In genomic region chr17:30333136-30333535, GRCm38 (mm10) we compare ENCODE assay signal across 18 mouse cellular contexts.
DNase-seq lines count a peak whose midpoint lies in the region; ATAC-seq and TF ChIP-seq lines count a peak whose summit lies in the region.
"Had no signal": no experiment of that assay in that cellular context is flagged by ENCODE, and none has a peak within 500 bp of the region (broad histone marks: within the 10 kb centered on the region; RNA-seq: fewer than 3 reads in every experiment).

No protein-coding gene starts in this region.

- TF ChIP-seq CTCF in layer of hippocampus, adult 2 months (conservative IDR thresholded peaks at IDR 0.05) = no peak

- no peaks in the 10 kb centered on the region for H3K36me3 ChIP-seq in midbrain, embryonic 11.5 days (ENCODE audit: control insufficient read depth, insufficient read depth, low read length)
- no peaks in the 10 kb centered on the region for H3K36me3 ChIP-seq in midbrain, embryonic 15.5 days (replicated peaks)
- H3K36me3 ChIP-seq: embryonic facial prominence, embryonic 10.5 days; embryonic facial prominence, embryonic 12.5 days; forebrain, embryonic 15.5 days had no signal

- H3K9ac ChIP-seq in midbrain, embryonic 11.5 days (ENCODE audit: low read length) = no peak overlapping the region
- no peak overlapping the region for H3K9ac ChIP-seq in midbrain, embryonic 15.5 days
- H3K9ac ChIP-seq: embryonic facial prominence, embryonic 12.5 days; forebrain, embryonic 13.5 days; forebrain, embryonic 15.5 days; forebrain, postnatal 0 days had no signal

- H3K27me3 ChIP-seq in midbrain, embryonic 11.5 days (ENCODE audit: control insufficient read depth, insufficient read depth, low read length) = no peaks in the 10 kb centered on the region
- no peaks in the 10 kb centered on the region for H3K27me3 ChIP-seq in midbrain, embryonic 15.5 days (replicated peaks)
- H3K27me3 ChIP-seq: embryonic facial prominence, embryonic 12.5 days; forebrain, embryonic 13.5 days; forebrain, embryonic 15.5 days had no signal

- no peaks in the 10 kb centered on the region for H3K9me3 ChIP-seq in midbrain, embryonic 11.5 days (ENCODE audit: control insufficient read depth, low read length)
- H3K9me3 ChIP-seq in midbrain, embryonic 15.5 days = no peaks in the 10 kb centered on the region
- H3K9me3 ChIP-seq: embryonic facial prominence, embryonic 10.5 days; embryonic facial prominence, embryonic 12.5 days; forebrain, embryonic 13.5 days; forebrain, embryonic 15.5 days had no signal

- no peak for DNase-seq in layer of hippocampus, adult 2 months (ENCODE audit: low spot score in 2 of 2)
- DNase-seq in layer of hippocampus, postnatal 14 days (ENCODE audit: low spot score in 2 of 2) = no peak
- peak; percentile 37 for DNase-seq in midbrain, embryonic 11.5 days (ENCODE audit: low spot score, missing footprints)
- DNase-seq: adrenal gland, adult 2 months; adrenal gland, postnatal 10 days; adrenal gland, postnatal 25 days; cerebellum, adult 11-12 months; cerebellum, adult 2 months; cerebellum, adult 9-10 months; cerebellum, postnatal 10 days; cerebellum, postnatal 25 days; forebrain, postnatal 0 days had no signal

- no peak overlapping the region for H3K4me2 ChIP-seq in midbrain, embryonic 11.5 days
- H3K4me2 ChIP-seq in midbrain, embryonic 15.5 days = no peak overlapping the region
- H3K4me2 ChIP-seq: embryonic facial prominence, embryonic 12.5 days; forebrain, embryonic 13.5 days; forebrain, embryonic 15.5 days had no signal

- WGBS in midbrain, embryonic 11.5 days = 82% methylated on average over 4 of the region's 4 CpGs
- WGBS in midbrain, embryonic 15.5 days = 86% methylated on average over 4 of the region's 4 CpGs

- H3K27ac ChIP-seq in layer of hippocampus, adult 2 months = peak overlapping the region; percentile 4; the same call in 1 of the 2 replicates
- no peak overlapping the region for H3K27ac ChIP-seq in midbrain, embryonic 11.5 days (ENCODE audit: low read depth, low read length)
- no peak overlapping the region for H3K27ac ChIP-seq in midbrain, embryonic 15.5 days
- H3K27ac ChIP-seq: embryonic facial prominence, embryonic 10.5 days; embryonic facial prominence, embryonic 12.5 days; forebrain, embryonic 13.5 days; forebrain, embryonic 15.5 days had no signal

- no peak for ATAC-seq in midbrain, embryonic 11.5 days (ENCODE audit: low FRiP score)
- no peak for ATAC-seq in midbrain, embryonic 15.5 days (replicated peaks)
- ATAC-seq in monocyte, adult 5-6 weeks (replicated peaks; ENCODE audit: insufficient number of reproducible peaks, low FRiP score, low TSS enrichment, poor library complexity, severe bottlenecking) = no peak
- ATAC-seq: forebrain, embryonic 13.5 days; forebrain, embryonic 15.5 days; forebrain, postnatal 0 days had no signal

- no peak overlapping the region for H3K4me3 ChIP-seq in layer of hippocampus, adult 2 months
- H3K4me3 ChIP-seq in midbrain, embryonic 11.5 days (ENCODE audit: low read depth, low read length) = no peak overlapping the region
- H3K4me3 ChIP-seq in midbrain, embryonic 15.5 days = no peak overlapping the region
- H3K4me3 ChIP-seq: embryonic facial prominence, embryonic 10.5 days; embryonic facial prominence, embryonic 12.5 days; forebrain, embryonic 13.5 days; forebrain, embryonic 15.5 days had no signal

- peaks cover 12% of the 10 kb centered on the region for H3K4me1 ChIP-seq in midbrain, embryonic 11.5 days (ENCODE audit: control insufficient read depth, insufficient read depth, low read length)
- H3K4me1 ChIP-seq in midbrain, embryonic 15.5 days = peaks cover 9% of the 10 kb centered on the region
